Mouse (Mus musculus) cerebellum, adult 2 months (tissue): ENCODE measurements around the gene Casz1.

Source experiments
- CTCF ChIP-seq: fragments of 200-500 bp; IDR thresholded peaks from 2 replicates; pipeline ENCODE4 v1.5.1; 2011; ENCODE audit warnings: low read depth, mild to moderate bottlenecking, control low read depth, low read length, moderate library complexity, borderline replicate concordance; ENCODE audit not compliant: insufficient read depth
- POLR2A ChIP-seq: fragments of 200-500 bp; IDR thresholded peaks from 2 replicates; pipeline ENCODE4 v1.6.1; 2011; ENCODE audit warnings: low read length, control low read depth, borderline replicate concordance; ENCODE audit not compliant: insufficient read depth

GRCm38 (mm10) chr4:148896125-148896524 is 91.9 kb downstream of the Casz1 start:
- TF ChIP-seq CTCF (no peak), POLR2A (no peak)
